ENCODE assay signal across 8 mouse cellular contexts in the genomic region with DNA sequence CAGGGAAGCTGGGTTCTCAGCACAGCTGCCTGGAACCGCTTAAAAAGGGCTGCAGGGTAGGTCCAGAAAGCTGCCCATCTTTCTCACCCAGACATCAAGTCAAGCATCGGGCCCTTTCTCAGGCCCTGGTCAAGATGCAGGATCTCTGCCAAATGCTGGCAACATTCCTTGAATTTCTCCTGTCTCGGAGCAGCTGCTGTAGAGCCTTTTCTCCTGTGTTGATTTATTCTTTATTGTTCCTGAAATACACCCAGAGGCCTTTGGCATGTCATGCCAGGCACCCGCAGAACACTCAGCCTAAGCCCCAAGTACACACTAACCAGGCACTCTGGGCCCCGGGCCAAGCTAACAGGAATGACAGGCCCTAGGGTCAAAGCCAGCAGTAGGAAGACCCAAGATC. TPM values are rescaled to one million over a fixed set of nuclear protein-coding genes. Genes with fewer than 3 reads are reported as not detected.
DNase-seq lines count a peak whose midpoint lies in the region; ATAC-seq and TF ChIP-seq lines count a peak whose summit lies in the region.

No protein-coding gene starts in this region.

- peaks cover 65% of the 10 kb centered on the region for H3K4me1 ChIP-seq in kidney, embryonic 16.5 days (ENCODE audit: insufficient read depth, low read length)
- peaks cover 44% of the 10 kb centered on the region for H3K4me1 ChIP-seq in hindbrain, postnatal 0 days (ENCODE audit: insufficient read depth, low read length)

- peak; percentile 81 for DNase-seq in kidney, adult 18-20 months
- peak; percentile 67 for DNase-seq in cerebellum, adult 9-10 months
- DNase-seq in hindbrain, postnatal 0 days (ENCODE audit: low spot score), result peak; percentile 73
- peak; percentile 80 to 91 for DNase-seq in lung, postnatal 4 days
- DNase-seq in B cell, adult 2 months, result no peak
- no peak for DNase-seq in spleen, postnatal 4 days (ENCODE audit: low spot score in 2 of 2)

- no peaks in the 10 kb centered on the region for H3K9me3 ChIP-seq in kidney, embryonic 16.5 days (ENCODE audit: low read length)
- no peaks in the 10 kb centered on the region for H3K9me3 ChIP-seq in hindbrain, postnatal 0 days (ENCODE audit: low read length)

- H3K9ac ChIP-seq in kidney, embryonic 16.5 days (replicated peaks; ENCODE audit: low read length), result no peak overlapping the region
- H3K9ac ChIP-seq in hindbrain, postnatal 0 days (replicated peaks; ENCODE audit: low read length), result no peak overlapping the region

- no peak overlapping the region for H3K4me3 ChIP-seq in kidney, embryonic 16.5 days (ENCODE audit: low read length)
- H3K4me3 ChIP-seq in hindbrain, postnatal 0 days (ENCODE audit: low read length), result no peak overlapping the region

- no peaks in the 10 kb centered on the region for H3K36me3 ChIP-seq in kidney, embryonic 16.5 days (ENCODE audit: insufficient read depth, low read length)
- no peaks in the 10 kb centered on the region for H3K36me3 ChIP-seq in hindbrain, postnatal 0 days (ENCODE audit: insufficient read depth, low read length)

- H3K27ac ChIP-seq in kidney, embryonic 16.5 days (ENCODE audit: low read length), result no peak overlapping the region
- peak overlapping the region; percentile 29; the same call in 1 of the 2 replicates for H3K27ac ChIP-seq in hindbrain, postnatal 0 days

- no peaks in the 10 kb centered on the region for H3K27me3 ChIP-seq in kidney, embryonic 16.5 days (ENCODE audit: insufficient read depth, low read length)
- H3K27me3 ChIP-seq in hindbrain, postnatal 0 days (ENCODE audit: insufficient read depth, low read length), result no peaks in the 10 kb centered on the region

- WGBS in kidney, embryonic 16.5 days, result 64% methylated on average over 5 of the region's 5 CpGs
- 32% methylated on average over 5 of the region's 5 CpGs for WGBS in hindbrain, postnatal 0 days

- TF ChIP-seq CTCF in hindbrain, postnatal 0 days (IDR thresholded peaks at IDR 0.05; ENCODE audit: low read depth), result no peak

- H3K4me2 ChIP-seq in kidney, embryonic 16.5 days (replicated peaks; ENCODE audit: low read depth, low read length), result no peak overlapping the region
- no peak overlapping the region for H3K4me2 ChIP-seq in hindbrain, postnatal 0 days (ENCODE audit: low read depth, low read length)

- no peak for ATAC-seq in kidney, embryonic 16.5 days (ENCODE audit: low FRiP score, low TSS enrichment)
- peak; percentile 18; the same call in 1 of the 2 replicates for ATAC-seq in hindbrain, postnatal 0 days
- no peak for ATAC-seq in activated CD4-positive, CD25-positive, alpha-beta regulatory T cell, adult 4 months

RNA-seq across cellular contexts. Expression of gene Elmsan1, which starts 31.7 kb away (rescaled TPM):
- 8.6 and 9.3 TPM in 2 replicates for polyA plus RNA-seq in kidney, embryonic 16.5 days (2015; fragmentation: Nextera tagmentation; extraction: Ambion mirVana)
- 9.3 and 11.5 TPM in 2 replicates for total RNA-seq in hindbrain, postnatal 0 days (2014; rRNA removed)
- 2.7 and 3.0 TPM in 2 replicates for polyA plus RNA-seq in hindbrain, postnatal 0 days (2015; fragmentation: Nextera tagmentation; extraction: Ambion mirVana)
- polyA plus RNA-seq in activated CD4-positive, CD25-positive, alpha-beta regulatory T cell, adult 4 months (2017; shearing (Covaris generic)), result 1 to 10 TPM; 6.8 to 7.1 TPM

RNA-seq across cellular contexts. Expression of gene Pnma1, which starts 38.7 kb away (rescaled TPM):
- 1.1 and 1.2 TPM in 2 replicates for polyA plus RNA-seq in kidney, embryonic 16.5 days (2015; fragmentation: Nextera tagmentation; extraction: Ambion mirVana)
- 2.5 and 3.8 TPM in 2 replicates for total RNA-seq in hindbrain, postnatal 0 days (2014; rRNA removed)
- 4.2 and 4.5 TPM in 2 replicates for polyA plus RNA-seq in hindbrain, postnatal 0 days (2015; fragmentation: Nextera tagmentation; extraction: Ambion mirVana)
- polyA plus RNA-seq in activated CD4-positive, CD25-positive, alpha-beta regulatory T cell, adult 4 months (2017; shearing (Covaris generic)), result not detected

Comparison
In these comparisons a context has a peak if more than half of its experiments do, and no peak if none do; other contexts are left out.
1. DNase-seq: peak in kidney, adult 18-20 months (single experiment), cerebellum, adult 9-10 months (single experiment), hindbrain, postnatal 0 days (single experiment) and lung, postnatal 4 days (2 of 2); none in B cell, adult 2 months (0 of 2) and spleen, postnatal 4 days (0 of 2).